Mouse (Mus musculus) lung, adult 2 months (tissue): ENCODE results near the gene Polr2j.

ENCODE experiments used
- CTCF ChIP-seq: fragments of 200-500 bp; IDR thresholded peaks from 2 replicates; pipeline ENCODE4 v1.5.1; 2011; ENCODE audit warnings: mild to moderate bottlenecking, low read length, control low read depth; ENCODE audit not compliant: insufficient read depth
- POLR2A ChIP-seq: fragments of 200-500 bp; IDR thresholded peaks from 2 replicates; pipeline ENCODE4 v1.6.1; 2011; ENCODE audit warnings: low read depth, mild to moderate bottlenecking, control low read depth, low read length, borderline replicate concordance; ENCODE audit errors: extremely low read depth

GRCm38 (mm10) chr5:136142746-136143145 lies 26.3 kb downstream of the Polr2j start:
- TF ChIP-seq POLR2A (no peak), CTCF (peak; percentile 15; the same call in 1 of the 2 replicates)
